Mouse (Mus musculus) lung, postnatal 36 days (tissue): ENCODE measurements around the gene Hoxa9.

Experiments used
- DNase-seq: peaks from one replicate; pipeline ENCODE4 v3.0.0; 2022; ENCODE audit warnings: mixed read lengths

Hoxa9 gene

GRCm38 (mm10) chr6:52242801-52243332 lies 12.0 kb upstream of the Hoxa9 start:
- DNase-seq, result no peak

GRCm38 (mm10) chr6:52241001-52241621 lies 10.2 kb upstream of the Hoxa9 start:
- DNase-seq, result no peak

- DNase-seq, result peak; percentile 85
Observed at GRCm38 (mm10) chr6:52240389-52241000, 9.6 kb upstream of the Hoxa9 start, which contains the start of gene Hoxa10. Hoxa10 (minus strand) TSS chr6:52240854.

GRCm38 (mm10) chr6:52239625-52240388 lies 8.9 kb upstream of the Hoxa9 start:
- no peak for DNase-seq

- DNase-seq, result no peak
Observed at GRCm38 (mm10) chr6:52238976-52239375, 8.1 kb upstream of the Hoxa9 start.

GRCm38 (mm10) chr6:52238155-52238545 lies 7.3 kb upstream of the Hoxa9 start:
- DNase-seq, result no peak

GRCm38 (mm10) chr6:52237346-52238154 lies 6.7 kb upstream of the Hoxa9 start:
- DNase-seq, result no peak

- no peak for DNase-seq
Observed at GRCm38 (mm10) chr6:52236806-52237205, 5.9 kb upstream of the Hoxa9 start.

GRCm38 (mm10) chr6:52235866-52236265 lies 5.0 kb upstream of the Hoxa9 start:
- DNase-seq, result no peak

GRCm38 (mm10) chr6:52235267-52235666 lies 4.4 kb upstream of the Hoxa9 start:
- no peak for DNase-seq

GRCm38 (mm10) chr6:52234428-52235140 lies 3.7 kb upstream of the Hoxa9 start:
- no peak for DNase-seq

GRCm38 (mm10) chr6:52233546-52234427 lies 2.9 kb upstream of the Hoxa9 start:
- no peak for DNase-seq

- no peak for DNase-seq
Observed at GRCm38 (mm10) chr6:52232984-52233545, 2.2 kb upstream of the Hoxa9 start.

- DNase-seq, result no peak
Observed at GRCm38 (mm10) chr6:52232568-52232965, 1.7 kb upstream of the Hoxa9 start.

GRCm38 (mm10) chr6:52231885-52232567 lies 1.1 kb upstream of the Hoxa9 start:
- no peak for DNase-seq

- no peak for DNase-seq
Observed at GRCm38 (mm10) chr6:52229558-52230416, 1.1 kb downstream of the Hoxa9 start.

- no peak for DNase-seq
Observed at GRCm38 (mm10) chr6:52228475-52229465, 2.1 kb downstream of the Hoxa9 start.
